Mouse (Mus musculus) megakaryocyte, embryonic 14.5 days (primary cell): ENCODE measurements around the gene Igf2bp3.

Source experiments
- FLI1 ChIP-seq: IDR thresholded peaks from 2 replicates; pipeline ENCODE4 v1.6.1; 2012; ENCODE audit warnings: low read length, inconsistent platforms, mixed read lengths
- GATA1 ChIP-seq: IDR thresholded peaks from 3 replicates; pipeline ENCODE4 v1.6.1; 2012; ENCODE audit warnings: mixed read lengths, low read length, inconsistent platforms, borderline replicate concordance

- TF ChIP-seq GATA1, result no peak
- no peak for TF ChIP-seq FLI1
Observed at GRCm38 (mm10) chr6:49227184-49227735, 12.5 kb upstream of the Igf2bp3 start.
